ENCODE assay signal across 17 mouse cellular contexts in genomic region chrX:77980676-77981075, GRCm38 (mm10). TPM values are rescaled to one million over a fixed set of nuclear protein-coding genes. Genes with fewer than 3 reads are reported as not detected.
A peak's percentile ranks its signal among the peaks of the same experiment; 100 is the strongest.
DNase-seq lines count a peak whose midpoint lies in the region; ATAC-seq and TF ChIP-seq lines count a peak whose summit lies in the region.
"Had no signal": no experiment of that assay in that cellular context is flagged by ENCODE, and none has a peak within 500 bp of the region (broad histone marks: within the 10 kb centered on the region; RNA-seq: fewer than 3 reads in every experiment).

No protein-coding gene starts in this region.

- intact Hi-C loops in left cerebral cortex, postnatal 14 days (cut with DNase I): no loop called here
- intact Hi-C loops in left cerebral cortex, postnatal 10 days (cut with DNase I): no loop called here

- no peaks in the 10 kb centered on the region for H3K4me1 ChIP-seq in midbrain, embryonic 16.5 days (ENCODE audit: control insufficient read depth, insufficient read depth, low read length)
- H3K4me1 ChIP-seq: heart, embryonic 13.5 days; hindbrain, embryonic 15.5 days; liver, embryonic 15.5 days; megakaryocyte, embryonic 14.5 days had no signal

- H3K4me3 ChIP-seq in midbrain, embryonic 16.5 days (ENCODE audit: low read depth, low read length): no peak overlapping the region
- H3K4me3 ChIP-seq: erythroblast, embryonic 14.5 days; heart, embryonic 13.5 days; hindbrain, embryonic 15.5 days; liver, embryonic 15.5 days; megakaryocyte, embryonic 14.5 days had no signal

- H3K9ac ChIP-seq in midbrain, embryonic 16.5 days (ENCODE audit: low read depth, low read length): no peak overlapping the region
- H3K9ac ChIP-seq: heart, embryonic 13.5 days; hindbrain, embryonic 15.5 days; liver, embryonic 15.5 days had no signal

- H3K36me3 ChIP-seq in midbrain, embryonic 16.5 days (ENCODE audit: control insufficient read depth, insufficient read depth, low read length): no peaks in the 10 kb centered on the region
- H3K36me3 ChIP-seq: heart, embryonic 13.5 days; hindbrain, embryonic 15.5 days; liver, embryonic 15.5 days had no signal

- no peak overlapping the region for H3K4me2 ChIP-seq in midbrain, embryonic 16.5 days (ENCODE audit: low read length)
- H3K4me2 ChIP-seq: heart, embryonic 13.5 days; hindbrain, embryonic 15.5 days; liver, embryonic 15.5 days had no signal

- peak; percentile 0 for DNase-seq in embryo, embryonic 10.5 days (ENCODE audit: low spot score)
- no peak for DNase-seq in embryo, embryonic 11 days
- peak; percentile 2 to 24 for DNase-seq in left cerebral cortex, postnatal 14 days (ENCODE audit: low spot score in 2 of 2)
- DNase-seq in left cerebral cortex, postnatal 10 days (ENCODE audit: extremely low spot score in 1 of 2, low spot score in 2 of 2): no peak
- DNase-seq in ES-CJ7 (ENCODE audit: low read depth, low spot score): peak; percentile 50
- DNase-seq in brain, embryonic 14.5 days (ENCODE audit: low read depth): peak; percentile 0

- H3K9me3 ChIP-seq in midbrain, embryonic 16.5 days (replicated peaks; ENCODE audit: control insufficient read depth, low read length, poor library complexity, severe bottlenecking): no peaks in the 10 kb centered on the region
- H3K9me3 ChIP-seq: heart, embryonic 13.5 days; hindbrain, embryonic 15.5 days; liver, embryonic 15.5 days; megakaryocyte, embryonic 14.5 days had no signal

- no peak for TF ChIP-seq CTCF in brain, embryonic 14.5 days (IDR thresholded peaks at IDR 0.05; ENCODE audit: borderline replicate concordance, extremely low read depth, insufficient read depth, insufficient read length)

- no peaks in the 10 kb centered on the region for H3K27me3 ChIP-seq in midbrain, embryonic 16.5 days (ENCODE audit: control insufficient read depth, insufficient read depth, low read depth, low read length)
- H3K27me3 ChIP-seq: heart, embryonic 13.5 days; hindbrain, embryonic 15.5 days; liver, embryonic 15.5 days; megakaryocyte, embryonic 14.5 days had no signal

- TF ChIP-seq POLR2A in brain, embryonic 14.5 days (IDR thresholded peaks at IDR 0.05; ENCODE audit: borderline replicate concordance, extremely low read depth, insufficient read depth, insufficient read length, poor library complexity, severe bottlenecking): no peak

- no peak for ATAC-seq in inflammation-experienced regulatory T-cells, adult 6 months
- no peak for ATAC-seq in midbrain, embryonic 16.5 days

- no peak overlapping the region for H3K27ac ChIP-seq in midbrain, embryonic 16.5 days (ENCODE audit: low read length)
- H3K27ac ChIP-seq: heart, embryonic 13.5 days; hindbrain, embryonic 15.5 days; liver, embryonic 15.5 days had no signal

RNA-seq across cellular contexts. Expression of gene 5430402E10Rik, which starts 55.8 kb away (rescaled TPM):
- total RNA-seq in left cerebral cortex, postnatal 14 days (2021): not detected
- total RNA-seq in left cerebral cortex, postnatal 10 days (2021): not detected
- not detected in 2 replicates for polyA plus RNA-seq in brain, embryonic 14.5 days (2012; rRNA removed)
- not detected for polyA plus RNA-seq in inflammation-experienced regulatory T-cells, adult 6 months (2017; shearing (Covaris generic))
- polyA plus RNA-seq in midbrain, embryonic 16.5 days (2015; fragmentation: Nextera tagmentation; extraction: Ambion mirVana): not detected in 2 replicates
- total RNA-seq: common myeloid progenitor, adult 5-6 weeks; gastrocnemius, adult 18-20 months; layer of hippocampus, postnatal 10 days had no signal
- polyA plus RNA-seq: erythroblast, embryonic 14.5 days; heart, embryonic 13.5 days; hindbrain, embryonic 15.5 days; liver, embryonic 15.5 days; neural tube, embryonic 11.5 days had no signal

Comparison
In these comparisons a context has a peak if more than half of its experiments do, and no peak if none do; other contexts are left out.
1. DNase-seq: peak in embryo, embryonic 10.5 days (single experiment), left cerebral cortex, postnatal 14 days (2 of 2), ES-CJ7 (single experiment) and brain, embryonic 14.5 days (single experiment); none in embryo, embryonic 11 days (single experiment) and left cerebral cortex, postnatal 10 days (0 of 2).